Mouse (Mus musculus): ENCODE results near the gene Ush1g.

Gene Ush1g

DNA sequence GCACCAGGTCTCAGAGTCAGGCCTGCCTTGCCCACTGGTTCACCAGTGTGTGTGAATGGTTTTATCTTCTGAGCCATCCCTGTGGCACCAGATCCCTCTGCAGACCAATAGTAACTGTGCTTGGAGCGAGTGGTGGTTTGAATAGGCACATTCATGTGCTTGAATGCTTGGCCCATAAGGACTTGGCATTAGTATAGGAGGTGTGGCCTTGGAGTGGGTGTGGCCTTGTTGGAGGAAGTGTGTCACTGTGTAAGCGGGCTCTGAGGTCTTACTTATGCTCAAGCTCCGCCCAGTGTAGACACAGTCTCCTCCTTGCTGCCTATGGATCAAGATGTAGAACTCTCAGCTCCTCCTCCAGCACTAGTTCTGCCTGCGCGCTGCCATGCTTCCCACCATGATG is 34.5 kb downstream of the Ush1g start:
- no peak for DNase-seq

DNA sequence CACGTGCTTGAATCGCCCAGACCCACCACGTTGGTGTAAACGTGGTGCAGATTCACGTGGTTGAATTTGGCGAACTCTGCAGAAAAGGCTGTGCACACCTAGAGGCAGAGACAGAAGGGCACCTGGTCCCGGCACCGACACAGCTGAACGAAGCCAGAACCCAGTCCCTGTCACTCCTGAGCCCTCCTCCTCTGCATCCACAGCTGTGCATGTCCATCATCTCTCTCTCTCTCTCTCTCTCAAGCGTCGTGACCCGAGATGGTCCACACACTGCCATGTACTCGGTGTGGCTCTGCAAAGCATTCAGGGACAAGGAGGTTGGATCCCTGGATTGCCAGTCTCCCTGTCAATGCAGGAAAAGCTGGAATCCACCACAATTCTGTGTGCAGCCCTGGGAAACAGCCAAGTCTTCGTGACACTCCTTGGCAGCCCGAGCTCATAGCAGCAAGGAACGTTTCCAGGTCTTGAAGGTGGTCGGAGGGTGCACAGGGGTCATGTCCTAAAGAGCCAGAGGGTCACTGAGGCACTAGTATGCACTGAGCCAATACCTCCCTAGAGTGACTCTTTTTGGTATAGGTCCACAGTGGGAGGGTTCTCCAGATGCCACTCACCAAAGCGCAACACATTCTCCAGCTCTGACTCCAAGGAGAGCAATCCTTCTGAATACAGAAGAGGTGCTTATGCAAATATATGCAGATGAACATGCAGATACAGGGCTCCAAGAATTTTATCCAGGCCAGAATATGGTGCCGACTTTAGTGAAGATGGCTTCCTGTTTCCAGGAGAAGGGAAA is 35.4 kb downstream of the Ush1g start:
- peak; percentile 42 to 48 for DNase-seq

DNA sequence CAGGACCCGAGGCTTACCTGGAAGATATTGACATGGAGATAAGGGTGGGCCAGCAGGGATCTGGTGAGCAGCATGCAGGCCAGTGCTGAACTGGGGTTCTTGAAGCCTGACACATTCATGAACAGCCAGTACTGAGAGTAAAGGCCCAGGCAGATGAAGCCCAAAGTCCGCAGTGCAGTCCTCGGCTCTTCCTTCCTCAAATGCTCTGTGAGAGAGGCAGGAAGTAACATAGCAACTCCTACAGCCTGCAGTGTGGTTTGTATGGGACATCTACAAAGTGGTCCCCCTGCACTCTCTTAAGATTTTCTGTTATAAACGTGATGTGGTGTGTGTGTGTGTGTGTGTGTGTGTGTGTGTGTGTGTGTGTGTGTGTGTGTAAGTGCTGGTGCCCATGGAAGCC is 36.6 kb downstream of the Ush1g start:
- DNase-seq = no peak

DNA sequence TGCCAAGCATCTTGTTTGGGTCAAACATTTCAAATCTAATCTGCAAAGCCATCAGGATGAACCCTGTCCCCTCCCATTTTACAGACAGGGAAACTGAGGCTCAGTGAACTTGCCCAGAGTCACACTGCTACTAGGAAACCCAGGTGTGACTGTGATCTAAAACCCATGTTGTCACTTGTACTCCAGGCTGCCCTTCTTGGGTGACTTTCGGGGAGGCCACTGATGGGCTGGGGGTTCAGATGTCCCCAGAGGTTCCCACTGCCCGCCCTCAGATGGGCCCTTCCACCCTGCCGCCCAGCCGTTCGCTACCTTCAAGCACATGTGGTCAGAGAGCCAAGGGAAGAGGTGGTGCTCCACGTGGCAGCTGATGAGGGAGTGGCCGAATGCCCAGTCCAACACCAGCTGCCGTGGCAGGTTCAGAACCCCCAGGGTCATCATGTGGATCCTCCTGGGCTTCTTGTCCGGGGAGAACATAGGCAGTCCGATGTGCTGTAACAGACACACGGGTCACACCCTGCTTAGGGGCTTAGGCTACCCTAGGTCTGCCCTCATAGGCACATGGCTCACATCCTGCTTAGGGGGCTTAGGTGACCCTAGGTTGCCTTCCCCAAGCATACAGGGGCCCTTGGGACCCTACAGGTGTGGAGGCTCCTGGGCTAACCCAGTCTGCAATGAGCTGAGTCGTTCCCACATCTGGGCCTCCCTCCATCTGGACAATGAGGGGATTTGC is 37.8 kb downstream of the Ush1g start:
- no peak for DNase-seq

DNA sequence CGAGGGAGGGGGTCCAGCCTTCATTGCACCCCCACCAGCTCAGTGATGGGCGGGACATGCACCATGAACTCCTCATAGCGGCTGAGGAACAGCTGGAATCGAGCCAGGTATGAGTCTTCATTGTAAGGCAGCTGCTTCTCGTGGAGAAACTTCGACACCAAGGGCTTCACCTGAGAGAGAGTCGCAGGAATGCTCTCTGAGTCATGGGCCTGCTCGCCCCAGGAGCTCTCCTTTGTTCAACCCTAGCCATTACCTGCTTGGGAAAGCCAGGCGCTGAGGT is 38.4 kb downstream of the Ush1g start:
- DNase-seq = peak in 1 of 2 experiments; percentile 39

DNA sequence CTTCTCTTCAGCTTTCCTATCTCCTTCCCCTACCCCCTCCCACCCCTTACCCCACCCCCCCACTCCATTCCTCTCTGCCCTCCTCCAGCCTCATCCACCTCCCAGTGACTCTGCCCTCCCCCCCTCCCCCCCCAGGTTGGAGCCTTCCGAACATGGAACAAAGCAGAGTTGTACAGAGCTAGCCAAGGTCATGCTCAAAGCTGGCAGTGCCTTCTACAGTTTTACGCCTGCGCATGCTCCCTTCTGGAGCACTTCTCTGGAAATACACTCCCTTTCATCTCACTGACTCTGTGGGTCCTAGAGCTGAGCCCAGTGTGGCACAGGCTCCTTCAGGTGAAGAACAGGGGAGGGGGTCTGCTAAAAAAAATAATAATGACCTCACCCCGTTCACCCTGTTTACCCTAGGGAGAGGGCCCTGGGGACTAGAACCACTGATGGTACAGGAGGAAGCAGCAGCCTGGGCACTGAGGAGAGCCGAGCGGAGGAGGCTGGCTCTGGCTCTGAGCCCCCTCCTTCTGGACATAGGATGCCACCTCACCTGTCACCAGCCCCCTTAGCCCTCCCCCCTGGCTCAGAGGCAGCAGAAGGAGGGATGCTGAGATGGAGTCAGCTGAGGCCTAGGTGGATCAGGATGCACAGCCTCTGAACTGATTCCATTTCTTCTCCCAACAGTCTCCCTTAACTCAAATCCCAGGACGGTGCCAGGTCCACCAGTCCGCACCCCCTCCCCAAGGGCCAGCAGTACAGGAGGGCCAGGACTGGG is 38.9 kb downstream of the Ush1g start:
- DNase-seq = peak; percentile 50 to 55

DNA sequence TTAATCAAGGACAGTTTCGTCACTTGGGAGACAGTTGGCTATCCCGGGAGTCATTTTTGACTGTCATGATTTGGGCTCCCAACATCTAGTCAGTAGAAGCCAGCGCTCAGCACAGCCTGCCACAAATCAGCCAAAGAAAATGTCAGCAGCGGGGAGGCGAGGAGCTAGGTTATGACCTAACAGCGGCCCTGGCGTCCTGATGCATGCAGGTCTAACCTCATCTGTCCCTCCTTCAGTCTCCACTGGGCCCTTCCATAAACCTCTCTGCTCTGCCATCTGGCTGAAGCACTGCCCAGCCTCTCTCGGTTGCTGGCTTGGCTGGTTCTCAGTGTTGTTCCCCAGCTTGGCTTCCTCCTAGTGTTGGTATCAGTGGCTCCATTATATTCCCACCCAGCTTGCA is 39.5 kb downstream of the Ush1g start:
- DNase-seq = peak; percentile 64 to 70

DNA sequence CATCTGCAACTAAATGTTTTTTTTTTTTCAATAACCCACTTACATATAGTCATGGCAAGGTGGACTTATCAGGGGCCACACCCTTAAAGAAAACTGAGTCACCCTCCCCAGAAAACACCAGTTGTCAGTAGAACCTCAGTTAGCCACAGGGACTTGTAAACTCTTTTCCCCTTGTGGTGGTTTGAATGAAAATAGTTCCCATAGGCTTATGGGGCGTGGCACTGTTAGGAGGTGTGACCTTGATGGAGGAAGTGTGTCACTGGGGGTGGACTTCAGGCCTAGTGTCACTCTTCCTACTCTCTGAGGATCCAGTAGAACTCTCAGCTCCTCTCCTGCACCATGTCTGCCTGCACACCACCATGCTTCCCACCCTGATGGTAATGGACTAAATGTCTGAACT is 42.1 kb downstream of the Ush1g start:
- no peak for DNase-seq

DNA sequence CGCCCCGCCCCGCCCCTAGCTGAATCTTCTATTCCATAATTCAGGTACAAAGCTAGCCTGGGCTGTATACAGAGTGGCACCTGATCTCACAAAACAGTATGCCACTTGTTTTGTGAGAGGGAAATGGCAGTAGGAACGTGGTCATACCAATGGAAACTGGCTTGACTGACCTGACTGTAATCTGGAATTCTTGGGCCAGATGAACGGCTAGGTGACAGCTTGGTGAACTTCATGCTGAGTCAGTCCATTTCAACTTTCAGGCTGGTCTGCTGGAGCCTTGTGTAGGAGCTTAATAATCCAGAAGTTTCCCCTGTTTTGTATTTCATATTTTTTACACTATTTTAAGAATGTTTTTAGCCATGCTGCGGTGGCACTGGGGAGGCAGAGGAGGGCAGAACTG is 43.7 kb downstream of the Ush1g start:
- no peak for DNase-seq

DNA sequence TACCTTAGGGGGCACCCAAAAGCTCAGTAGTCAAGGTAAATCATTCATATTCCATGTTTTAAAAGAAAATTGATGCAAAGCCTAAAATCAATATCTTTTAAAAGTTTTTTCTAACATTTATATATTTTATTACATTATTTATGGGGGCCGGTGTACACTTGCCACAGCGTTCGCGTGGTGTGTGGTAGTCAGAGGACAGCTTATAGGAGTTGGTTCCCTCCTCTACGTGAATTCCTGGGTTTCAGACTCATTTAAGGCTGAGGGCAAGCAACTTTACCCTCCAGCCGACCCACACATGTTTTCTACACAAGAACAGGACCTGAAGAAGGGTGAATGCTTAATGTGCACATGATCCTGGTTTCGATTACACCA is 44.3 kb downstream of the Ush1g start:
- DNase-seq = no peak

DNA sequence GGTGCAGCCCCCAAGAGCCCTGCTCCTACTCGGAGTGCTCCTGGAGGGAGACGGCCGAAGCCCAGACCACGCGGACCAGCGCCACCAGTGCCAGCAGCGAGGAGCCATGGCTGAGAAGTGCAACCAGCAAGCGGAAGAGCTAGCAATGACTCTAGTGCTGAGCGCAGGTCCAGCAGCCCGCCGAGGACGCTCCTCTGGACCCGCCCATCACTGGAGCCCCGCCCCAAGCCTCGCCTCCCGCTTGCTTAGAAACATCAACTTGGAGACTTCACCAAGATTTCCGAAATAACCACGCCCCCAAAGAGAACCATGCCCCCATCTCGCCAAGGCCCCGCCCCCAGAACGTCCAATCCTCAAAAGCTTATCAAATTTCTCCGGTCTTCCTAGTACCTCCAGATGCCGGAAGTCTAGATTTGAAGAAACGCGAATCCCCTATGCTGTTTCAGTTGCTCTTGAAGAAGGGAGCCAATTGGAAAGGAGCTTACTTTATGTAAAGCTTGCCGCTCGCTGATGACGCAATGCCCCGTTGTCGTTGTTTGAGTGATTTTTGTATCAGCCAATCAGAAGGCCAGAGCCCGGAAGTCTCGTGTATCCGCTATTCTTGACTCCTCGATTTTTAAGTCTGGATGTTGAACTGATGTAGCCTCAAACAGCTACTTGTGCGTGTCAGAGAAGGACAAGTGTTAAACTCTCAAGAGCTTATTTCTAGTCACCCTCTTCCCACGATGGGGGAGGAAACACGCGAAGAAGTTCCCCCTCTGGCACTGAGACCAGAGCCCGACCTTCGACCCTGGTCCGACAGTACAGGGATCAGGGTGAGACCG is 44.8 kb downstream of the Ush1g start, which contains the start of gene Fdxr:
Fdxr (minus strand) TSS at position 271 of the 824 bp plus-strand sequence.
- peak; percentile 98 to 99 for DNase-seq

DNA sequence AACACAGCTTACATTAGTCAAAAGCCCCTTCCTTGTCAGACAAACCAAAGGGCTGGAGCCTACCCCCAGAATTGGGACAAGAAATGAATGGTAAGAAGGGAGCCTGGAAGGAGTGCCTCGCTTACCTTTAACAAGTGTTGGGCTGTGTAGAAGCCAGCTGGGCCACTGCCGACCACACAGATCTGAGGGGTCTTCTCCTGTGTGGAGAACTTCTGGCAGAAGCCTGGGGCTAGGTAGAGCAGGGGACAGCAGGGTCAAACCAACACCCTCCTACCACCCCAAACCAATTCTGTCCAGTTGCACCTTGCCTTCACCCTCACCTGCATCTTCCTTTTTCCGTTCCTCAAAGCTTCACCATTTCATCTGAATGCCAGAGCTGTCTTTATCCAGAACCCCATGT is 45.9 kb downstream of the Ush1g start:
- DNase-seq = peak in 1 of 2 experiments; percentile 34

DNA sequence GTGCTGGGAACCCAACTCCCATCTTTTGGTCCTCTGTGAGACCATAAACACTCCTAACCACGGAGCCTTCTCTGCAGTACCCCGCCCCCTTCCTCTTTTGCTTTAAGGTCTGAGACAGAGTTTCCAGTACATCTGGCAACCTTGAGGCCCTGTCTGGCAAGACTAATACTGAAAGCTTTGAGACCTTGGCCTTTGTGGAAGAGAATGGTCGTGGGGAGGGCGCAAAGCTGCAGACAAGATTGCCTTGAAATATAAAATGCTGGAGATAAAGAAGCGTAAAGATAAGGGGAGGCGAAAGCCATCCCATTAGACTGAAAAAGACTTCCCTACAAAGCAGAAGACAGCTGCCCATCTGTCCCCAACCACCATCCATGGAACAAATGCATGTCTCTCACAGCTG is 46.3 kb downstream of the Ush1g start:
- DNase-seq = no peak

DNA sequence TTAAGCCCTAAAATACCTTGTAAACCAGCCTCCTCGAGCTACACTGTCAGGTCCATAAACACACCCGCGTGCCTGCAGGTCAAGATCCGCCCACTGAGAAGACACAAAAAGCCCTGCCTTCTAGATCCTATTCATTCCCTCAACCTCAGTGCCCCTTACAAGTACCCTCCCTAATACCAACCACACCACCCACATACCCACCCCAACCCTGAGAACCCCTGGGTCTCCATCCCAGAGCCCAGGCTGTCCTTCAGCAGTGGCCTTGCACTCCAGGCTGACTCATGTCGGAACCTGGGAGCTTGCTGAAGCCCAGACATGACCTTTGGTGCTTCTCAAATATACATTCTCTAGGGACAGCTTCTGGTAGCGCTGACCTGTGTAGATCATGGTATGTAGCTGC is 47.1 kb downstream of the Ush1g start:
- no peak for DNase-seq

DNA sequence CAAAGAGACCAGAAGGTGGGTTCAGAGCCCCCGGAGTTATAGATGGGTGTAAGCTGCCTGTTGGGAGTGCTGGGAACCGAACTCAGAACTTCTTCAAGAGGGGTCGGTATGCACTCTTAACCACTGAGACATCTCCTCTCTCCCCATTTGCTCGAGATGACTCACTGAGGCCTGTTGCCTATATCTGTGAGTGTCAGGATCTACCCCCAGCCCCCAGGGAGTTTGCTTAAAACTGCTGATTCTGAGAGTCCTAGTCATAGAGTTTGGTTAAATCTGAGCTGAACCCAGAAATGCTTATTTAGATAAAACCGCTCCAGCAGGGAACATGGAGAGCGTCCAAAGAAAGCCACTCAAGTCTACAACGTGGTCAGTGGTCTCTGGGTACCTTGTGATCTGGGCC is 47.7 kb downstream of the Ush1g start:
- DNase-seq = no peak

DNA sequence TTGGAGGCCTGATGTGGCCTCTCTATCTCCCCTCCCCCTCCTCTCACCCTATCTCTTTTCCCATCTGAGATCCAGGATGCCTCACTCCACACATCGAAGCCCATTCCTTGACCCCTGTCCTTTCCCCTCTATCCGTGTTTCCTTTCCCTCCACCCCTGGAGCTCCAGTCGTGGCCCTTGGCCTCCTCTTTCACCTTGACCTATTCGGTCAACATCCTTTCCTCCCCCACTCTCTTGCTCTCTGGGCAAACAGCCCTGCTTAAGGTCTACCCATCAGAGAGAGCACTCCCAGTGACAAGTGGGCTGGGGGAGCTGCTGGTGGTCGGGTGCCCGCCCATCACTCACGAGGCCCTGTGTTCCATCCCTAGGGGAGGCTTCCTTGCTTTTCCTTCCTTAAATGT is 48.1 kb downstream of the Ush1g start:
- no peak for DNase-seq

DNA sequence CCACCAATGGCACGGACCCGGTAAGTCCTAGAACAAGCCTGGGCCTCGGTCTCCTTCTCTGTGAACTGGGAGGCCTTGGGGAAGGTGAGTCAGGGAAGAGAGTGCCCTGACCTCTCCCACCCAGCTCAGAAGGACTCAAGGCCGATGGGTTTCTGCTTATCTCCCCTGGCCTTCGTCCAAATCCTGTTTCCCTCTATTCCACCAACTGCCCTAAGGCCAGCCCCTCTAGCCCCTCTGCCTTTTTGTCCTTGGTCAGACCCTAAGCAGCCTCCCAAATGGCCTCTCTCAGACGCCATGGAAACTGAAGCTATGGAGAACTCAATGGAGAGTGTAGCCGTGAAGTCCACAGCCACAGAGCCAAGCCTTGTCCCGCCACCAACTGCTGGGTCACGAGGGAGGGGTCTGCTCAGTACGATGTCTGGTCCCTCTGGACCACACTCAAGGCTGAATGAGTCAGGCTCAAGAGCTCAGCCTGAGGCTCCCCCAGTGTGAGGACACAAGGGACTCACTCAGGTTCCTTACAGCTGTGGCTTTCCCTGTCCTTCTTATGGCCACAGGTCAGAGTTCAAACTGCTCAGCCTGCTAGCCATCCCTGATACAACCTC is 48.8 kb downstream of the Ush1g start:
- no peak for DNase-seq

DNA sequence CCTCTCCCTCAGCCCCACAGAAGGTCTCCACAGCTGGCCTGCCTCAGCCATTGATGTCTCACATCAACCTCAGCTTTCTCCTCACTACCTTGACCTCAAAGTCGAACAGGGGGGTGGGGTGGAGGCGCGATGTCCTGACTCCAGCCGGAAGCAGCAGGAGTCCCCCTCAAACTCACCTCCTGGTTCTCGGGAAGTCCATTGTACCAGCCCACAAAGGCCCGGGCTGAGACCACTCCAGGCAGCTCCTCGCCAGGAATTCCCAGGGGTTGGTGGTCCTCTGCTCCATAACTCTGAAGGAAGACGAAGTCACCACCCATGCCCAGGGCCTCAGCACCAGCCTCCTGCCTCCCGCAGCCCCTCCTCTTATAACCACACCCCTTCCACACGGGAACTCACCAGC is 50.4 kb downstream of the Ush1g start:
- DNase-seq = no peak

DNA sequence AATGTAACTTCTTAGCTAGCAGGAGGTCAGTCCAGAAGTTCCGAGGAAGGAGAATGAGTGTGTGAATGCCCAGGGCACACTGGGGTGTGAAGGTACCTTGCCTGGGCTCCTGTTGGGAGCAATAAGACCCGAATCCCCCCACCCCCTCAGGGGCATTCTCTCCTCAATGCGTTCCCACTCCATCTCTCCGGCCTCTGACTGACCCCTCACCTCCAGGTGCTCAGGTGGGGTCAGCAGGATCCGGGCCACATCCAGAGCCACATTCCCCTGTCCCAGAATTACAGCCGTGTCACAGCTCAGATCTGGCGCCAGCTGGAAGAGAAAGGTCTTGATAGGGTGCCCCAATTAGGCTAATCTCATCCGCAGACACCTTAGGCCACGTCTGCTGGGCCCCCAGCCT is 50.8 kb downstream of the Ush1g start:
- DNase-seq = no peak

DNA sequence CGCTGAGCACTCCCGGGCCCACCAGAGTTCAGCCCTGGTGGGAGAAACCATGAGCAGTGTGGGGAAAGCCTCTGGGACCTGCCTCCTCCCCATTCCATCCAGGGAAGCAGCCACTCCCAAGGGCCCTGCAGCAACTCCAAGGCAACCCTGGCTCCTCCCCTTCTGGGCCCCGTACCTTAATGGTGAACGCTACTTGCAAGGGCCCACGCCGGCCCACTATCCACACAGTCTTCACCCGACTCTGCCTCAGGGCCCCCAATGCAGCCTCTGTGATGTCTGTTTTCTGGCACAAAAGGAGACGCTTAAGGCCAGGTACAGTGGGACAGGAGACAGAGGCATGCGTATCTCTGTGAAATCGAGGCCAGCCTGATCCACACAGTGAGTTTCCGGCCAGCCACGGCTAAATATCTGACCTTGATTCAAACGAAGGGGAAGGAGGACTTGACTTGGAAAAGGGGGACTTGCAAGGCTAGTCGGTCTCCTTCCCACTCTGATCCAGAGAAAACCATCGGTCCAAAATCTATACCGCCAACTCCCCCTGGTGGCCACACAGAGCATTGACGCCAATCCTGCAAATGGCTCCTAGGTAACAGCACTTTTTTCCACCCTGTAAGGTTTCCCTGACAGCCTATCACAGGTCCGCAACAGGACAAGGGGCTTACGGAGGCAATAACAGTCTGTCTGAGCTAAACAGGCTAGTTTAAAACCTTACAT is 51.5 kb downstream of the Ush1g start:
- peak; percentile 93 to 95 for DNase-seq

DNA sequence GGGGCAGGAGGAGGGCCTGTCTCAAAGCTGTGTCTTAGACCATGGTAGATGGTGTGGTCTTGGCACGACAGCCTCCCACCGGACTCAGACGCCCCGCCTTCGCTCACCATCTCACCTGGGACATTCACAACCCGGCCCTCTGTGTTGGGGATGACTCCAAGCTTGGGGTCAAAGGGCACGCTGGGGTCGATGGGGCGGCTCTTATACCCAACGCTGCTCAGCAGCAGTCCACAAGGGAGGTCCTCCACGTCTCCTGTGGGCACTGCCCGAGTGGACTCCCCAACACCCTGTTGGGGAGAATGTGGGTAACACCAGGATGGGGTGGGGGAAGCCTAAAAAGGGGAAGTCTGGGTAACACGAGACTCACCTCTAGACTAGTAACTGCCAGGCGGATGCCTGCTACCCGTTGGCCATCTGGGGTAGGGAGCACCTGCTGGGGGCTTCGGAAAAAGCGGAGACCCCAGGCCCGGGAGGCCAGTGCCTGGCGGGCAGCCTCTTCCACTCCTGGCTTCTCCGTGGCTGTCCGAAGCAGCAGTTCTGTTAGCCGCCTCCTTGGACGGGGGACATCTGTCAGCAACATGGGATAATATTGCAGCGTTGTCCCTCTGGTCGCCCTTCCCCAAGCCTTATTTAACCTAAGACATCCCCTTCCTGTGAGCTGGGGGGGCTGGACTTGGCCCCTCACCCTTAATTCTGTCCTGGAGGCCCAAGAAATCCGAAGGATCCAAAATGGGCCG is 52.3 kb downstream of the Ush1g start:
- peak in 1 of 2 experiments; percentile 38 for DNase-seq

All from cerebellum, postnatal 10 days (tissue).